Mouse (Mus musculus) cortical plate, adult 2 months (tissue): Measurements from ENCODE around the gene Slc7a6. TPM values are rescaled to one million over a fixed set of nuclear protein-coding genes. Genes with fewer than 3 reads are reported as not detected.

ENCODE experiments used
- H3K27ac ChIP-seq: fragments of 200-500 bp; 2 replicates; pipeline ENCODE4 v1.5.1; 2012; ENCODE audit warnings: low read length, control low read depth, inconsistent platforms; ENCODE audit not compliant: insufficient read depth
- H3K4me1 ChIP-seq: fragments of 200-500 bp; 2 replicates; pipeline ENCODE4 v1.6.1; 2011; ENCODE audit warnings: low read length; ENCODE audit not compliant: control insufficient read depth, insufficient read depth
- H3K4me3 ChIP-seq: fragments of 200-500 bp; 2 replicates; pipeline ENCODE4 v1.5.1; 2011; ENCODE audit warnings: mild to moderate bottlenecking, low read length, control low read depth; ENCODE audit not compliant: insufficient read depth
- CTCF ChIP-seq: fragments of 200-500 bp; IDR thresholded peaks from 2 replicates; pipeline ENCODE4 v1.5.1; 2011; ENCODE audit warnings: mild to moderate bottlenecking, control low read depth, low read length; ENCODE audit not compliant: insufficient read depth; ENCODE audit errors: extremely low read depth
- POLR2A ChIP-seq: fragments of 200-500 bp; IDR thresholded peaks from 2 replicates; pipeline ENCODE4 v1.6.1; 2011; ENCODE audit warnings: mild to moderate bottlenecking, low read length, control low read depth; ENCODE audit not compliant: insufficient read depth; ENCODE audit errors: extremely low read depth
- polyA plus RNA-seq: library from polyadenylated mRNA; depleted of rRNA; stranded (reverse); fragments of >200 nt; gene quantifications from 2 replicates; pipeline ENCODE4 v1.2.3, GENCODE M21; 2012

Slc7a6 gene
- polyA plus RNA-seq, 1 experiment: 30.4 TPM

DNA sequence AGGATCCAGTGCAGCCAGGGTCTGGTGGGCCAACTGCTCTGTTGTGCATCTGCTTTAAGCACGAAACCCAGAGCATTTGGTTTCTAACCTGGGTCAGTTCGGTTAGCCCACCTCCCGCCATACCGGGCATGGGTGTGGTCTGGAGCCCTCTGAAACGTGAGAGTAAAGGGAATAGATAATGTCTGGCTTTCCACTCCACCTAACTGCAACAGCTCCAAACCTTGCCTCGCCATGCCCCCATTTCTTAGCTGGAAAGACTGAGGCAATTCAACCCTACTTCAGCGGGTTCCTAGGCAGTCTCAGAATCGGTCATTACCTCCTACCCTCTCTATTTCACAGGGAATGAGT, 18.0 kb upstream of the Slc7a6 start:
- Histone ChIP-seq H3K4me1 (no peaks in the 10 kb centered on the region; the same call in 1 of the 2 replicates), H3K27ac (no peak overlapping the region), H3K4me3 (peak overlapping the region; percentile 82)
- TF ChIP-seq CTCF (no peak), POLR2A (no peak)

DNA sequence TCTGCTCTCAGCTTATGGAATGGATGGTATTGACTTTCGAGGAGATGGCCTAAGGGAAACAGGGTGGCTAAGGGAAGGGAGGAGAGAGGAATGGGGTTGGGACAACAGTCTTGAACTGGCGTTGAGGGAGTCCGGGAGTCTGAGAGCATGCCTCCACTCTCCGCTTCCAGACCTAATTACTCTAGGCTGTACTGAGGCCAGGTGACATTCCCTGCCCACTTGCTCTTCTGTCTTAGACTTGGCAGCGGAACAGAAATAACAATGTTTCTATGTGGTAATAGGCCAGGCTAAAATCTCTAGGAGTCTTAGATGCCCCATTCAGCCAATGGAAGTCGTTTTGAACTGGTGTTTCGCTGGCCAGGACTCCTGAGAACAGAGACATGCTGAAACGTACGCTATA, 17.6 kb upstream of the Slc7a6 start:
- TF ChIP-seq CTCF: no peak
- no peak for TF ChIP-seq POLR2A
- Histone ChIP-seq H3K27ac (no peak overlapping the region), H3K4me1 (no peaks in the 10 kb centered on the region; the same call in 1 of the 2 replicates), H3K4me3 (peak overlapping the region; percentile 82)

GRCm38 (mm10) chr8:106152876-106153275, 15.8 kb upstream of the Slc7a6 start:
- Histone ChIP-seq H3K4me1 (no peaks in the 10 kb centered on the region; the same call in 1 of the 2 replicates), H3K27ac (no peak overlapping the region), H3K4me3 (no peak overlapping the region)
- TF ChIP-seq CTCF (no peak), POLR2A (no peak)

- Histone ChIP-seq H3K4me1 (no peaks in the 10 kb centered on the region), H3K27ac (no peak overlapping the region), H3K4me3 (no peak overlapping the region)
- TF ChIP-seq POLR2A (no peak), CTCF (no peak)
Observed at GRCm38 (mm10) chr8:106157419-106157818, 11.2 kb upstream of the Slc7a6 start.

- TF ChIP-seq POLR2A: no peak
- TF ChIP-seq CTCF: no peak
- no peaks in the 10 kb centered on the region for H3K4me1 ChIP-seq
- no peak overlapping the region for H3K27ac ChIP-seq
- no peak overlapping the region for H3K4me3 ChIP-seq
Observed at GRCm38 (mm10) chr8:106158381-106158780, 10.3 kb upstream of the Slc7a6 start.

GRCm38 (mm10) chr8:106159876-106160275, 8.8 kb upstream of the Slc7a6 start:
- TF ChIP-seq POLR2A: no peak
- TF ChIP-seq CTCF: no peak
- no peaks in the 10 kb centered on the region for H3K4me1 ChIP-seq
- no peak overlapping the region for H3K4me3 ChIP-seq
- H3K27ac ChIP-seq: no peak overlapping the region

DNA sequence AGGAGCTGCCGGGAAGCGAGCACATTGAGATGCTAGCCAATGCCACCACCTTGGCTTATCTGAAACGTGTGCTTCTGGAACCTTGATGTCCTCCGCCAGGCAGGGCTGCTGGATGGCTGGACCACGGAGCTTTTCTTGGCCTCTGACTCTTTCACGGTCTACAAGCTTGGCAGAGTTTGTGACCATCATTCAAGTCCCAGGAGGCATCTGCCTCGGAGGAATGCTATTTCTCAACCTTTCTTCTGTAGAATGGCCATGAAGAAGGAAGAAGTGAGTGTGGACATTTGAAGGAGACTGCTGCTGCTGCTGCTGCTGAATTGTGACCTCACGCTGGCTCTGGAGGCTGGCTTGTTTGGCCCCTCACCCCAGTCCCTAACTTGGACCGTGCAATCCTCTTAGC, 5.4 kb upstream of the Slc7a6 start:
- H3K4me3 ChIP-seq: no peak overlapping the region
- H3K27ac ChIP-seq: no peak overlapping the region
- no peaks in the 10 kb centered on the region for H3K4me1 ChIP-seq
- TF ChIP-seq POLR2A (no peak), CTCF (no peak)

DNA sequence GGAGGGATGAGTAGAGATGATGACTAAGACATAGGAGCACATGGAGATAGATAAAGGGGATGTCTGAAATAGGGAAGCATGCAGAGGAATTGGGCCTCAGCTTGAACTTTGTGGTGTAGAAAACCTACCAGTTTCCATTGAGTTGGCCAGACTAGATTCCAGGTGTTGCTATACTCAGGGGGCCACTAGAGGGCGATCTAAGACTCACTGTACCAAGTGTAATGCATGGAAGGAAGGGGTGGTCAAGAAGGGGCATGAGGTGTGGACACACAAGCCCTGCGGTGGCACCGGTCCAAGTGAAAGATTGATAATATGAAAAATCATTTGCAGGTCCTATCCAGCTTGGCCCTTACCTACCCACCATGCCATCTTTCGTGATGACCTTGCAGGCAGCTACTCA, 3.2 kb upstream of the Slc7a6 start:
- Histone ChIP-seq H3K4me1 (no peaks in the 10 kb centered on the region), H3K4me3 (no peak overlapping the region), H3K27ac (no peak overlapping the region)
- peak; percentile 71 for TF ChIP-seq CTCF
- no peak for TF ChIP-seq POLR2A

DNA sequence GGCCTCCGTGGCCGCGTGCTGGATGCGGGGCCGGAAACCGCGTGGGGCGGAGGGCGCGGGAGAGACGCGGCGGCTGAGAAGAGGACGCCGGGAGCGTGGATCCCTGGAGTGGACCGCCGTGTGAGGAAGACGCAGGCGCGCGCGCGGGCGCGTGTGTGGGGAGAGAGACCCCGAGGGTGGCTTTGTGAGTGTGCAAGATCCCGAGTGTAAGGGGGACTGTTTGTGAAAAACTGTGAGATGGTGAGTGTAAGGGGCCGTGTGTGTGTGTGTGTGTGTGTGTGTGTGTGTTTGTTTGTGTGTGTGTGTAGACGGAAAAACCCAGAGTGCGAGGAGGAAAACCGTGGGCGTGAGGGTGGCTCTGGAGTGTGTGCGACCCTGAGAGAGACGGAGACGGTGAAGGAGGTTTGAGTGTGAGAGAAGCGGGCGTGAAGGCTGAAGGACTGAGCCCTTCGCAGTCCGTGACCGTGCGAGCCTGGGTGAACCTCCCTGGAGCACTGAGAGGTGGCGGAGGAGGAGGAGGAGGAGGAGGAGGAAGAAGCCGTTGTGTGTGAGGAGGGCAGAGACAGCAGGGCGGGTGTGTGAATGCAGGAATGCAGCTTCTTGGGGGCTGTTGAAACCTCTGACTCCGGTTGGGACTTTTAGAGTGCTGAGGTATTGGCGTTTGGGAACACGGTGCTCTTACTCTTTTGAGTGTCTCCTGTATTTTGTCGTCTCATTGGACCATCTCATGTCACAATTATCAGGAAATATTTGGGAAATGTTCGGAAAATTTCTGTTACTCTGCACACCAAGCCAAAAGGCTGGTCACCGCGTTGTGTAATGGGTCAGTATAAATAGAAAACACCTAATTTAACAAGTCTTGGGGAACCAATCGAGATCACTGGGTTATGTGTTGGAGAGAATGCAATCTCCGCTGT, 618 bp downstream of the Slc7a6 start:
- H3K4me3 ChIP-seq: peak overlapping the region; percentile 98
- peaks cover 1% of the 10 kb centered on the region; the same call in 1 of the 2 replicates for H3K4me1 ChIP-seq
- TF ChIP-seq POLR2A: no peak; the same call in 1 of the 2 replicates
- TF ChIP-seq CTCF: no peak
- H3K27ac ChIP-seq: peak overlapping the region; percentile 15

GRCm38 (mm10) chr8:106169934-106170480, 1.4 kb downstream of the Slc7a6 start:
- no peak for TF ChIP-seq POLR2A
- no peak for TF ChIP-seq CTCF
- Histone ChIP-seq H3K4me1 (peaks cover 1% of the 10 kb centered on the region; the same call in 1 of the 2 replicates), H3K27ac (no peak overlapping the region), H3K4me3 (peak overlapping the region; percentile 98)
